Comparison of ENCODE assay signal across 8 mouse cellular contexts in the genomic region with DNA sequence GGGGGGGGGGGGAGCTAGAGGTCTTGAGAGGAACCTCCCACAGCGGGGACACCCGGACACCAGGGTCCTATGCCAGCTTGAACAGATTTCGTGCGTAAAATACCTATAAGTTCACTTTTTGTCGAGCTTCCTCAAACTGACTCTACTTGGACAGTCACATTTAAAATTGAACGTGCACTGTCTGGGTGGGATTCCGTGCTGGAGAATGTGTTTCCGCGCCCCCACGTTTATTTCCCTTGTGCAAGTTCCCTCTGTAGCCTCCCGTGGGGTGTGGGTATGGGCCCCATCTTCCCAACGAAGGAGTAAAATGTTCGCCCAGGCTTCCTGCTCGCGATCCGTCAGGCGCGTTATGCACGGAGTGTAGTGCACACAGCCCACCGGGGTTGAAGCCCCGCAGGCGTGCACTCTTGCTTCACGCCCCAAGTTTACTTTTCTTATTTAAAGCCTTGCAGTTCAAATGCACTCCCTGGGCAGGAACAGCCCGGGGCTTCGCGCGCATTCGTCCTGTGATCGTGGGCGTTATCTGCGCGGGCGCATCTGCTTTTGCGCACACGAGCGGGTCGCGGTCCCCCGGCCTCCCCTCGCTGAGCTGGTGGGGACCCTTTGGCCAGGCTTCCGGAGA.
DNase-seq lines count a peak whose midpoint lies in the region; ATAC-seq and TF ChIP-seq lines count a peak whose summit lies in the region.

No protein-coding gene starts in this region.

- no peaks in the 10 kb centered on the region for H3K9me3 ChIP-seq in intestine, embryonic 16.5 days (ENCODE audit: control insufficient read depth, low read length)
- no peaks in the 10 kb centered on the region for H3K9me3 ChIP-seq in neural tube, embryonic 12.5 days

- H3K27ac ChIP-seq in kidney, adult 2 months (ENCODE audit: insufficient read depth, low read depth, low read length): no peak overlapping the region
- H3K27ac ChIP-seq in intestine, embryonic 16.5 days (ENCODE audit: low read length): no peak overlapping the region
- no peak overlapping the region for H3K27ac ChIP-seq in neural tube, embryonic 12.5 days

- no peaks in the 10 kb centered on the region for H3K27me3 ChIP-seq in kidney, adult 2 months (replicated peaks; ENCODE audit: control insufficient read depth, insufficient read depth, low read length)
- peaks cover 6% of the 10 kb centered on the region; the same call in 1 of the 2 replicates for H3K27me3 ChIP-seq in intestine, embryonic 16.5 days (replicated peaks; ENCODE audit: control insufficient read depth, insufficient read depth, low read length)
- H3K27me3 ChIP-seq in neural tube, embryonic 12.5 days (replicated peaks): peaks cover 12% of the 10 kb centered on the region

- no peak for DNase-seq in kidney, adult 2 months
- DNase-seq in kidney, adult 9 months: no peak
- DNase-seq in embryo, embryonic 9.5 days (ENCODE audit: extremely low spot score): peak; percentile 35
- no peak for DNase-seq in frontal cortex, postnatal 25 days (ENCODE audit: low spot score in 2 of 2)
- no peak for DNase-seq in cerebellum, postnatal 14 days
- no peak for DNase-seq in spleen, postnatal 36 days (ENCODE audit: low spot score in 2 of 2)

- no peaks in the 10 kb centered on the region for H3K4me1 ChIP-seq in kidney, adult 2 months (ENCODE audit: control insufficient read depth, insufficient read depth, low read length)
- peaks cover 4% of the 10 kb centered on the region for H3K4me1 ChIP-seq in intestine, embryonic 16.5 days (ENCODE audit: control insufficient read depth, insufficient read depth, low read length)
- peaks cover 12% of the 10 kb centered on the region; the same call in 1 of the 2 replicates for H3K4me1 ChIP-seq in neural tube, embryonic 12.5 days

- peak overlapping the region; percentile 54; the same call in 1 of the 2 replicates for H3K9ac ChIP-seq in intestine, embryonic 16.5 days (ENCODE audit: low read depth, low read length)
- 0 out of 2 replicates have a peak overlapping the region, but pooled peaks have one; percentile 45 for H3K9ac ChIP-seq in neural tube, embryonic 12.5 days

- peak overlapping the region; percentile 95 for H3K4me2 ChIP-seq in intestine, embryonic 16.5 days (ENCODE audit: low read depth, low read length)
- H3K4me2 ChIP-seq in neural tube, embryonic 12.5 days (replicated peaks): peak overlapping the region; percentile 85

- no peak for ATAC-seq in intestine, embryonic 16.5 days
- 0 out of 2 replicates have a peak, but pooled peaks have one; percentile 33 for ATAC-seq in neural tube, embryonic 12.5 days (ENCODE audit: low FRiP score, low read depth)

- H3K4me3 ChIP-seq in kidney, adult 2 months (ENCODE audit: insufficient read depth, low read depth, low read length): peak overlapping the region; percentile 26; the same call in 1 of the 2 replicates
- H3K4me3 ChIP-seq in intestine, embryonic 16.5 days (ENCODE audit: low read length): peak overlapping the region; percentile 54
- H3K4me3 ChIP-seq in neural tube, embryonic 12.5 days: peak overlapping the region; percentile 42

- no peaks in the 10 kb centered on the region for H3K36me3 ChIP-seq in kidney, adult 2 months (ENCODE audit: control insufficient read depth, insufficient read depth, low read length)
- no peaks in the 10 kb centered on the region for H3K36me3 ChIP-seq in intestine, embryonic 16.5 days (ENCODE audit: control insufficient read depth, insufficient read depth, low read length)
- H3K36me3 ChIP-seq in neural tube, embryonic 12.5 days: no peaks in the 10 kb centered on the region

- TF ChIP-seq POLR2A in kidney, adult 2 months (IDR thresholded peaks at IDR 0.05; ENCODE audit: low read depth, low read length): no peak

- TF ChIP-seq CTCF in kidney, adult 2 months (conservative IDR thresholded peaks at IDR 0.05; ENCODE audit: insufficient read depth, insufficient read length, low read depth, low read length): no peak

- WGBS in kidney, adult 2 months: 3% methylated on average over 41 of the region's 41 CpGs
- WGBS in intestine, embryonic 16.5 days: under 1% methylated on average over 41 of the region's 41 CpGs
- WGBS in neural tube, embryonic 12.5 days: under 1% methylated on average over 41 of the region's 41 CpGs
